ENCODE assay signal across 7 mouse cellular contexts in genomic region chr7:6430342-6430741, GRCm38 (mm10). TPM values are rescaled to one million over a fixed set of nuclear protein-coding genes. Genes with fewer than 3 reads are reported as not detected.
A peak's percentile ranks its signal among the peaks of the same experiment; 100 is the strongest.
DNase-seq lines count a peak whose midpoint lies in the region; ATAC-seq and TF ChIP-seq lines count a peak whose summit lies in the region.

No protein-coding gene starts in this region.

- H3K36me3 ChIP-seq in ES-Bruce4 (ENCODE audit: control insufficient read depth, insufficient read depth, low read length, poor library complexity, severe bottlenecking): no peaks in the 10 kb centered on the region
- H3K36me3 ChIP-seq in kidney, postnatal 0 days (ENCODE audit: insufficient read depth, low read length): no peaks in the 10 kb centered on the region
- no peaks in the 10 kb centered on the region for H3K36me3 ChIP-seq in small intestine, adult 2 months (ENCODE audit: control insufficient read depth, insufficient read depth, low read length)
- H3K36me3 ChIP-seq in midbrain, embryonic 13.5 days: no peaks in the 10 kb centered on the region

- no peaks in the 10 kb centered on the region for H3K4me1 ChIP-seq in ES-Bruce4 (ENCODE audit: control insufficient read depth, insufficient read depth, low read length)
- H3K4me1 ChIP-seq in kidney, postnatal 0 days (replicated peaks; ENCODE audit: insufficient read depth, low read length): no peaks in the 10 kb centered on the region
- H3K4me1 ChIP-seq in small intestine, adult 2 months (ENCODE audit: control insufficient read depth, insufficient read depth, insufficient read length, low read length): no peaks in the 10 kb centered on the region
- peaks cover 8% of the 10 kb centered on the region for H3K4me1 ChIP-seq in midbrain, embryonic 13.5 days (replicated peaks)

- no peak for TF ChIP-seq EP300 in ES-Bruce4 (IDR thresholded peaks at IDR 0.05; ENCODE audit: insufficient read depth, low read depth, low read length)

- WGBS in kidney, postnatal 0 days: 49% methylated on average over 2 of the region's 2 CpGs
- 25% methylated on average over 2 of the region's 2 CpGs for WGBS in small intestine, adult 2 months
- 42% methylated on average over 2 of the region's 2 CpGs for WGBS in midbrain, embryonic 13.5 days

- H3K9ac ChIP-seq in ES-Bruce4 (ENCODE audit: low read depth, poor library complexity, severe bottlenecking): no peak overlapping the region
- no peak overlapping the region for H3K9ac ChIP-seq in kidney, postnatal 0 days (ENCODE audit: low read depth, low read length)
- no peak overlapping the region for H3K9ac ChIP-seq in midbrain, embryonic 13.5 days (replicated peaks)

- peaks cover 6% of the 10 kb centered on the region; the same call in 1 of the 2 replicates for H3K9me3 ChIP-seq in ES-Bruce4 (replicated peaks; ENCODE audit: control insufficient read depth, insufficient read depth, low read length, poor library complexity, severe bottlenecking)
- no peaks in the 10 kb centered on the region for H3K9me3 ChIP-seq in kidney, postnatal 0 days (replicated peaks; ENCODE audit: low read length)
- peaks cover 5% of the 10 kb centered on the region; the same call in 1 of the 2 replicates for H3K9me3 ChIP-seq in midbrain, embryonic 13.5 days

- H3K27ac ChIP-seq in ES-Bruce4 (ENCODE audit: insufficient read depth, low read length): no peak overlapping the region
- H3K27ac ChIP-seq in kidney, postnatal 0 days: no peak overlapping the region
- no peak overlapping the region for H3K27ac ChIP-seq in small intestine, adult 2 months (ENCODE audit: insufficient read depth, low read depth, low read length)
- no peak overlapping the region for H3K27ac ChIP-seq in midbrain, embryonic 13.5 days

- no peak for TF ChIP-seq POLR2A in ES-Bruce4 (IDR thresholded peaks at IDR 0.05; ENCODE audit: insufficient read depth, low read length)
- no peak for TF ChIP-seq POLR2A in small intestine, adult 2 months (IDR thresholded peaks at IDR 0.05; ENCODE audit: low read depth, low read length)

- no peak for ATAC-seq in kidney, postnatal 0 days (replicated peaks; ENCODE audit: low FRiP score, low read depth)
- no peak for ATAC-seq in midbrain, embryonic 13.5 days

- no peak overlapping the region for H3K4me3 ChIP-seq in ES-Bruce4 (ENCODE audit: low read depth, low read length)
- H3K4me3 ChIP-seq in kidney, postnatal 0 days (replicated peaks; ENCODE audit: low read depth, low read length): no peak overlapping the region
- H3K4me3 ChIP-seq in small intestine, adult 2 months (ENCODE audit: low read depth, low read length): no peak overlapping the region
- no peak overlapping the region for H3K4me3 ChIP-seq in midbrain, embryonic 13.5 days (replicated peaks)

- H3K4me2 ChIP-seq in kidney, postnatal 0 days (ENCODE audit: low read length): no peak overlapping the region
- no peak overlapping the region for H3K4me2 ChIP-seq in midbrain, embryonic 13.5 days (replicated peaks)

- TF ChIP-seq CTCF in ES-Bruce4 (IDR thresholded peaks at IDR 0.05; ENCODE audit: low read depth, low read length): peak; percentile 88
- TF ChIP-seq CTCF in kidney, postnatal 0 days (IDR thresholded peaks at IDR 0.05; ENCODE audit: low read depth): peak; percentile 53; the same call in 1 of the 2 replicates
- TF ChIP-seq CTCF in small intestine, adult 2 months (IDR thresholded peaks at IDR 0.05; ENCODE audit: extremely low read depth, insufficient read length, insufficient replicate concordance, low read depth, low read length): peak; percentile 59; the same call in 1 of the 2 replicates

- H3K27me3 ChIP-seq in ES-Bruce4 (ENCODE audit: control insufficient read depth, insufficient read depth, low read length, poor library complexity, severe bottlenecking): no peaks in the 10 kb centered on the region
- H3K27me3 ChIP-seq in kidney, postnatal 0 days (ENCODE audit: insufficient read depth, low read length): no peaks in the 10 kb centered on the region
- H3K27me3 ChIP-seq in small intestine, adult 2 months (ENCODE audit: control insufficient read depth, insufficient read depth, low read length): no peaks in the 10 kb centered on the region
- no peaks in the 10 kb centered on the region for H3K27me3 ChIP-seq in midbrain, embryonic 13.5 days

- DNase-seq in kidney, adult 9 months: peak; percentile 40
- DNase-seq in kidney, adult 11 months: no peak
- DNase-seq in adrenal gland, postnatal 10 days: peak; percentile 33
- peak; percentile 2 for DNase-seq in kidney, postnatal 0 days (ENCODE audit: low spot score)

RNA-seq across cellular contexts. Expression of gene Olfr1344, which starts 8.1 kb away (rescaled TPM):
- polyA plus RNA-seq in ES-Bruce4 (2011; ENCODE audit: insufficient read depth, insufficient read length, low read depth, missing spikeins): not detected in 2 replicates
- not detected for total RNA-seq in adrenal gland, postnatal 10 days (2021)
- polyA plus RNA-seq in kidney, postnatal 0 days (2015; fragmentation: Nextera tagmentation; extraction: Ambion mirVana): not detected in 2 replicates
- polyA plus RNA-seq in small intestine, adult 2 months (2012; rRNA removed): not detected in 2 replicates
- not detected in 2 replicates for polyA plus RNA-seq in midbrain, embryonic 13.5 days (2015; fragmentation: Nextera tagmentation; extraction: Ambion mirVana)

RNA-seq across cellular contexts. Expression of gene Gm20715, which starts 20.3 kb away (rescaled TPM):
- 0.32 and 0.34 TPM in 2 replicates for polyA plus RNA-seq in ES-Bruce4 (2011; ENCODE audit: insufficient read depth, insufficient read length, low read depth, missing spikeins)
- total RNA-seq in adrenal gland, postnatal 10 days (2021): under 1 TPM in 1 of 2 experiments, not detected in 1; 0.09 TPM
- polyA plus RNA-seq in kidney, postnatal 0 days (2015; fragmentation: Nextera tagmentation; extraction: Ambion mirVana): not detected in 2 replicates
- not detected in 2 replicates for polyA plus RNA-seq in small intestine, adult 2 months (2012; rRNA removed)
- 0.06 and 0.07 TPM in 2 replicates for polyA plus RNA-seq in midbrain, embryonic 13.5 days (2015; fragmentation: Nextera tagmentation; extraction: Ambion mirVana)

RNA-seq across cellular contexts. Expression of gene Olfr1336, which starts 25.6 kb away (rescaled TPM):
- not detected in 2 replicates for polyA plus RNA-seq in ES-Bruce4 (2011; ENCODE audit: insufficient read depth, insufficient read length, low read depth, missing spikeins)
- not detected for total RNA-seq in adrenal gland, postnatal 10 days (2021)
- not detected in 2 replicates for polyA plus RNA-seq in kidney, postnatal 0 days (2015; fragmentation: Nextera tagmentation; extraction: Ambion mirVana)
- polyA plus RNA-seq in small intestine, adult 2 months (2012; rRNA removed): not detected in 2 replicates
- polyA plus RNA-seq in midbrain, embryonic 13.5 days (2015; fragmentation: Nextera tagmentation; extraction: Ambion mirVana): not detected in 2 replicates

RNA-seq across cellular contexts. Expression of gene Smim17, which starts 31.8 kb away (rescaled TPM):
- polyA plus RNA-seq in ES-Bruce4 (2011; ENCODE audit: insufficient read depth, insufficient read length, low read depth, missing spikeins): 1.1 and 1.3 TPM in 2 replicates
- under 1 TPM; 0.21 to 0.36 TPM for total RNA-seq in adrenal gland, postnatal 10 days (2021)
- not detected in 2 replicates for polyA plus RNA-seq in kidney, postnatal 0 days (2015; fragmentation: Nextera tagmentation; extraction: Ambion mirVana)
- polyA plus RNA-seq in small intestine, adult 2 months (2012; rRNA removed): not detected in 2 replicates
- polyA plus RNA-seq in midbrain, embryonic 13.5 days (2015; fragmentation: Nextera tagmentation; extraction: Ambion mirVana): 2.4 and 3.4 TPM in 2 replicates

RNA-seq across cellular contexts. Expression of gene Olfr1346, which starts 36.6 kb away (rescaled TPM):
- polyA plus RNA-seq in ES-Bruce4 (2011; ENCODE audit: insufficient read depth, insufficient read length, low read depth, missing spikeins): not detected in 2 replicates
- total RNA-seq in adrenal gland, postnatal 10 days (2021): not detected
- not detected in 2 replicates for polyA plus RNA-seq in kidney, postnatal 0 days (2015; fragmentation: Nextera tagmentation; extraction: Ambion mirVana)
- not detected in 2 replicates for polyA plus RNA-seq in small intestine, adult 2 months (2012; rRNA removed)
- not detected in 2 replicates for polyA plus RNA-seq in midbrain, embryonic 13.5 days (2015; fragmentation: Nextera tagmentation; extraction: Ambion mirVana)
